Mouse (Mus musculus): Measurements from ENCODE around the gene Pkdcc. TPM values are rescaled to one million over a fixed set of nuclear protein-coding genes. Genes with fewer than 3 reads are reported as not detected.

The Pkdcc gene
- polyA plus RNA-seq, 1 experiment from 2014 or later: 25.3 TPM

DNA sequence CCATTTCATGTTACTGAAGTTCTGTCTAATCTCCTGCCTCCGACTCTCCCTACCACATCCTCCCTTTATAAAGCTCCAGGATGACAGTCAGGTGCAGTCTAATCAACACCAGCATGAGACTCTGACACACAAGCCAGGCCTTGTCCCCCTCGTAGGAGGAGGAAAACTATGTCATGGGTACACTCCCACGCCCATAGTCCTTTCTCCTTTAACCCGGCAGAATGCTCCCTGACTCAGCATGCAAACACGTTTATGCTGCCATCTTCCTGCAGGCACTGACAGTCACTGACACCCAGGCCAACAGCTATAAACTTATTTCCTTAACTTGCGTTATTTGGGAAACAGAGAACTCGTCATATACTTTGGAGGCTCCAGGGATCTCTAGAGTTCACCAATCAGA lies 33.5 kb upstream of the Pkdcc start:
- ATAC-seq (ENCODE audit: insufficient read depth): no peak
- 64% methylated on average over 7 of the region's 7 CpGs for WGBS
- TF ChIP-seq CTCF (IDR thresholded peaks at IDR 0.05; ENCODE audit: low read depth): no peak
- H3K27ac ChIP-seq (ENCODE audit: low read depth): no peak overlapping the region
- no peaks in the 10 kb centered on the region for H3K27me3 ChIP-seq (ENCODE audit: insufficient read depth, low read length)
- H3K36me3 ChIP-seq (ENCODE audit: insufficient read depth): no peaks in the 10 kb centered on the region
- 0 out of 2 replicates have a peak, but pooled peaks cover 3% of the 10 kb centered on the region for H3K4me1 ChIP-seq (ENCODE audit: insufficient read depth)
- H3K9me3 ChIP-seq (ENCODE audit: low read depth, low read length): no peaks in the 10 kb centered on the region
- no peak overlapping the region for H3K4me2 ChIP-seq
- no peak overlapping the region for H3K9ac ChIP-seq
- no peak for DNase-seq
- H3K4me3 ChIP-seq (ENCODE audit: low read depth, low read length): no peak overlapping the region

DNA sequence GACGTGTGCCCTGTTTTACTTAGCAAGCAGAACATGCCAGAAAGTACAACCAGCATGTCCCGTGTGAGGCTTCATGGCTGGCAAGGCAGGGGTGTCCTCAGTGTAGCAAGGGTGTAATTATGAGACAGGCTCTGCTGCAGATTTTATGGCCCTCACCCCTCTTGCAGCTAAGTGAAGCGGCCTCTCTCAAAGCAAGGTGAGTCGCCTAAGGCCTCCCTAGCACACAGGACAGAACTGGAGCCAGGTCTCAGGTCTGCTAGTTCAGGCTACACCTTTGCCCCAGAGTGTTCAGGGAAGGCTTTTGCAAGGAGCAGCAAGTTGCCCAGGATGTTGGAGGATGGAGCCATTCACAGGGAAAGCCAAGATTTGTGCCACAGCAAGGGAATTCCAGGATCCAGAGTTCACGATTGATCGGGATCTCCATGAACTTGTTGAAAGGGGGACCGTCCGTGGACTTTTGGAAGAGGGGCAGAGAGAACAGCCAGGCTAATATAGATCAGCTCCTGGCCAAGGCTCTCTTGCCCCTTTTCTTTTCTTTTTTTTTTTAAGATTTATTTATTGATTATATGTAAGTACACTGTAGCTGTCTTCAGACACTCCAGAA lies 32.9 kb upstream of the Pkdcc start:
- WGBS: 85% methylated on average over 8 of the region's 8 CpGs
- no peak for ATAC-seq (ENCODE audit: insufficient read depth)
- H3K4me1 ChIP-seq (ENCODE audit: insufficient read depth): 0 out of 2 replicates have a peak, but pooled peaks cover 3% of the 10 kb centered on the region

DNA sequence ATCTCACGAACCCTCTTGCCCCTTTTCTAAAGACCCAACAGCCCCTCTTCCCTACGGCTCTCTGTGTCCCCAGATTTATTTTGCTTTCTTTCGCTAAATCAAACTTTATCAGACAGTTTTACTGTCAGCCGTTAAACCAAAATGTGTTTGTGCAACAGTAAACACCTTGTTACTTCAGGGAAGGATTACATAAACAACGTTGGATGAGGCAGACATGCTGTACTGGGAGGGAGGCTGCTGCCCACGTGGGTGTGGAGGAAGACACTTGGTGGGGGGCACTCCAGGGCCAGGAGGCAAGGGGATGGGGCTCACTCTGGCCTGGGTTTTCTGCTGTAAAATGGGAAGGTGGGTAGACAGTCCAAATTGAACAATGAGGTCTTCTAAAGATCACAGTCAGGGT lies 32.3 kb upstream of the Pkdcc start:
- no peak for ATAC-seq (ENCODE audit: insufficient read depth)
- H3K27me3 ChIP-seq (ENCODE audit: insufficient read depth, low read length): no peaks in the 10 kb centered on the region
- no peaks in the 10 kb centered on the region for H3K9me3 ChIP-seq (ENCODE audit: low read depth, low read length)
- H3K4me3 ChIP-seq (ENCODE audit: low read depth, low read length): no peak overlapping the region
- 55% methylated on average over 6 of the region's 6 CpGs for WGBS
- no peak for TF ChIP-seq CTCF (IDR thresholded peaks at IDR 0.05; ENCODE audit: low read depth)
- H3K36me3 ChIP-seq (ENCODE audit: insufficient read depth): no peaks in the 10 kb centered on the region
- H3K4me2 ChIP-seq: no peak overlapping the region
- H3K27ac ChIP-seq (ENCODE audit: low read depth): no peak overlapping the region
- H3K9ac ChIP-seq: no peak overlapping the region
- 0 out of 2 replicates have a peak, but pooled peaks cover 3% of the 10 kb centered on the region for H3K4me1 ChIP-seq (ENCODE audit: insufficient read depth)
- DNase-seq: no peak

More for the DNA sequence above, 32.9 kb upstream of the Pkdcc start:
- DNase-seq: no peak
- H3K27me3 ChIP-seq (ENCODE audit: insufficient read depth, low read length): no peaks in the 10 kb centered on the region
- H3K27ac ChIP-seq (ENCODE audit: low read depth): no peak overlapping the region
- no peak overlapping the region for H3K4me3 ChIP-seq (ENCODE audit: low read depth, low read length)
- H3K9me3 ChIP-seq (ENCODE audit: low read depth, low read length): no peaks in the 10 kb centered on the region
- H3K4me2 ChIP-seq: no peak overlapping the region
- no peaks in the 10 kb centered on the region for H3K36me3 ChIP-seq (ENCODE audit: insufficient read depth)
- no peak overlapping the region for H3K9ac ChIP-seq
- TF ChIP-seq CTCF (IDR thresholded peaks at IDR 0.05; ENCODE audit: low read depth): no peak

DNA sequence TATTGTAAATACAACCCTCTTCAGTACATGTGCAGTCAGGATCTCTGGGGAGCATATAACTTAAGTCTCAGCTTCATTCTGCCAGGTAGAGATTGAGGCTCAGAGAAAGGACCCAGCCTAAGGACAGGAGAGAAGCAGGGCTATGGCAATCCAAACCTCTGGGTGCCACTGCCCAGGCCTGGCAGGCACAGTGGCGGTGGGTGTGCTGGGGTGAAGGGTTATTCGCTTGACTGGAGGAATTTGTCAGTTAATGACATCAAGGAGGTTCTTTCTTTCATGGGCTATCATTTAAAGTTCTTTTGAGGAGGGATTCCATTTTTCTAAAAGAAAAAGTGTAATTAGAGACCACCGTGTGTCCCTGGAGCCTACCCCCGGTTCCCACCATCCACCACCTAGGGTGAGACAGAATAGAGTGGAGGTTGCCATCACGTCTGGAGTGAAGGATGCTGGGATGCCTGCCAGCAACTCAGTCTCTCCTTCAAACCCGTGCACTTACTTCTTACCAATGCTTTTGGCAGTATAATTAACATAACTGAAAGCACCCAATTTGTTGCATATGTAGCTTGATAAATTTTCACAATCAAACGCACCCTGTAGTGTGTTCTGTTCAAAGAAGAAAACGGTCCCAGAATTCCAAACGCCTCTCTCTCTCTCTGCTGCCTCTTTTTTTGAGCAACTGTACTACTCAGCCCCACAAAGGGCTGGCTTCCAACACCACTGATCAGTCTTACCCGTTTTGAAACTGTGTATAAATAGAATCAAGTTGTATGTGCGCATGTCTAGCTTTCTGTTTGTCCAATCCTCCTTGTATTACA lies 27.1 kb upstream of the Pkdcc start:
- TF ChIP-seq CTCF (IDR thresholded peaks at IDR 0.05; ENCODE audit: low read depth): no peak
- Histone ChIP-seq H3K27me3 (ENCODE audit: insufficient read depth, low read length) (no peaks in the 10 kb centered on the region), H3K4me1 (ENCODE audit: insufficient read depth) (no peaks in the 10 kb centered on the region), H3K4me3 (ENCODE audit: low read depth, low read length) (no peak overlapping the region), H3K36me3 (ENCODE audit: insufficient read depth) (no peaks in the 10 kb centered on the region), H3K9me3 (ENCODE audit: low read depth, low read length) (no peaks in the 10 kb centered on the region), H3K27ac (ENCODE audit: low read depth) (0 out of 2 replicates have a peak overlapping the region, but pooled peaks have one; percentile 9), H3K4me2 (no peak overlapping the region), H3K9ac (no peak overlapping the region)
- WGBS: 34% methylated on average over 11 of the region's 11 CpGs
- peak; percentile 57 for DNase-seq
- peak; percentile 54; the same call in 1 of the 2 replicates for ATAC-seq (ENCODE audit: insufficient read depth)

- H3K4me2 ChIP-seq: no peak overlapping the region
- no peak overlapping the region for H3K9ac ChIP-seq
- H3K27me3 ChIP-seq (ENCODE audit: insufficient read depth, low read length): no peaks in the 10 kb centered on the region
- H3K4me3 ChIP-seq (ENCODE audit: low read depth, low read length): no peak overlapping the region
- DNase-seq (no peak), ATAC-seq (ENCODE audit: insufficient read depth) (no peak)
- H3K9me3 ChIP-seq (ENCODE audit: low read depth, low read length): no peaks in the 10 kb centered on the region
- TF ChIP-seq CTCF (IDR thresholded peaks at IDR 0.05; ENCODE audit: low read depth): no peak
- no peaks in the 10 kb centered on the region for H3K4me1 ChIP-seq (ENCODE audit: insufficient read depth)
- H3K27ac ChIP-seq (ENCODE audit: low read depth): no peak overlapping the region
- WGBS: 76% methylated on average over 9 of the region's 9 CpGs
- no peaks in the 10 kb centered on the region for H3K36me3 ChIP-seq (ENCODE audit: insufficient read depth)
Observed at GRCm38 (mm10) chr17:83190810-83191209, 24.3 kb upstream of the Pkdcc start.

- Histone ChIP-seq H3K4me2 (no peak overlapping the region), H3K36me3 (ENCODE audit: insufficient read depth) (no peaks in the 10 kb centered on the region), H3K4me3 (ENCODE audit: low read depth, low read length) (no peak overlapping the region), H3K4me1 (ENCODE audit: insufficient read depth) (peaks cover 12% of the 10 kb centered on the region; the same call in 1 of the 2 replicates), H3K9me3 (ENCODE audit: low read depth, low read length) (no peaks in the 10 kb centered on the region), H3K27me3 (ENCODE audit: insufficient read depth, low read length) (no peaks in the 10 kb centered on the region), H3K27ac (ENCODE audit: low read depth) (no peak overlapping the region), H3K9ac (no peak overlapping the region)
- WGBS: 59% methylated on average over 4 of the region's 4 CpGs
- no peak for TF ChIP-seq CTCF (IDR thresholded peaks at IDR 0.05; ENCODE audit: low read depth)
- DNase-seq (no peak), ATAC-seq (ENCODE audit: insufficient read depth) (no peak)
Observed at GRCm38 (mm10) chr17:83194491-83194890, 20.6 kb upstream of the Pkdcc start.

- H3K36me3 ChIP-seq (ENCODE audit: insufficient read depth): no peaks in the 10 kb centered on the region
- DNase-seq: peak; percentile 65
- 28% methylated on average over 4 of the region's 4 CpGs for WGBS
- H3K4me2 ChIP-seq: no peak overlapping the region
- no peak for TF ChIP-seq CTCF (IDR thresholded peaks at IDR 0.05; ENCODE audit: low read depth)
- ATAC-seq (ENCODE audit: insufficient read depth): peak; percentile 47; the same call in 1 of the 2 replicates
- no peak overlapping the region for H3K9ac ChIP-seq
- no peaks in the 10 kb centered on the region for H3K27me3 ChIP-seq (ENCODE audit: insufficient read depth, low read length)
- H3K4me1 ChIP-seq (ENCODE audit: insufficient read depth): peaks cover 27% of the 10 kb centered on the region
- H3K4me3 ChIP-seq (ENCODE audit: low read depth, low read length): no peak overlapping the region
- H3K27ac ChIP-seq (ENCODE audit: low read depth): peak overlapping the region; percentile 33; the same call in 1 of the 2 replicates
- H3K9me3 ChIP-seq (ENCODE audit: low read depth, low read length): no peaks in the 10 kb centered on the region
Observed at GRCm38 (mm10) chr17:83197361-83197923, 17.6 kb upstream of the Pkdcc start.
